Mouse (Mus musculus) liver, embryonic 13.5 days (tissue): Measurements from ENCODE around the gene Hes5. TPM values are rescaled to one million over a fixed set of nuclear protein-coding genes. Genes with fewer than 3 reads are reported as not detected.

Experiments
- ATAC-seq: fragments of 200-750 bp; cut with Nextera tagmentation; 2 replicates; pipeline ENCODE4 v1.8.0; 2017; ENCODE audit warnings: low read depth, mild to moderate bottlenecking, moderate number of reproducible peaks, moderate library complexity
- DNase-seq: peaks from one replicate; pipeline ENCODE4 v3.0.0; 2022
- H3K27ac ChIP-seq: fragments of 300-500 bp; sonication (generic); 2 replicates; pipeline ENCODE4 v1.5.1; 2015; ENCODE audit warnings: moderate library complexity, mild to moderate bottlenecking, inconsistent platforms
- H3K27me3 ChIP-seq: fragments of 300-500 bp; sonication (generic); 2 replicates; pipeline ENCODE4 v1.6.1; 2015; ENCODE audit warnings: mild to moderate bottlenecking, inconsistent platforms
- H3K36me3 ChIP-seq: fragments of 300-500 bp; sonication (generic); 2 replicates; pipeline ENCODE4 v1.6.1; 2015; ENCODE audit warnings: mild to moderate bottlenecking, inconsistent platforms
- H3K4me1 ChIP-seq: fragments of 300-500 bp; sonication (generic); replicated peaks from 2 replicates; pipeline ENCODE4 v1.6.1; 2015; ENCODE audit warnings: inconsistent platforms
- H3K4me2 ChIP-seq: fragments of 300-500 bp; sonication (generic); 2 replicates; pipeline ENCODE4 v1.6.1; 2015; ENCODE audit warnings: inconsistent platforms, mild to moderate bottlenecking, moderate library complexity
- H3K4me3 ChIP-seq: fragments of 300-500 bp; sonication (generic); replicated peaks from 2 replicates; pipeline ENCODE4 v1.5.1; 2015; ENCODE audit warnings: mild to moderate bottlenecking, inconsistent platforms
- H3K9ac ChIP-seq: fragments of 300-500 bp; sonication (generic); 2 replicates; pipeline ENCODE4 v1.6.1; 2015; ENCODE audit warnings: mild to moderate bottlenecking, inconsistent platforms
- H3K9me3 ChIP-seq: fragments of 300-500 bp; sonication (generic); replicated peaks from 2 replicates; pipeline ENCODE4 v1.6.1; 2016; ENCODE audit warnings: inconsistent platforms
- WGBS: fragments of 180-500 bp; shearing (Covaris S2); methylation state at CpG from one replicate; pipeline ENCODE4 v1.1.7; 2015; ENCODE audit not compliant: insufficient replicate concordance; 5-methylcytosine and 5-hydroxymethylcytosine counted together
- polyA plus RNA-seq: library from polyadenylated mRNA; unstranded; fragments of >200 nt; fragmentation: Nextera tagmentation; extraction: Ambion mirVana; gene quantifications from 2 replicates; pipeline ENCODE4 v1.2.1, GENCODE M21; 2015

Hes5 gene
- polyA plus RNA-seq, 1 experiment from 2014 or later, result 0.23 TPM

DNA sequence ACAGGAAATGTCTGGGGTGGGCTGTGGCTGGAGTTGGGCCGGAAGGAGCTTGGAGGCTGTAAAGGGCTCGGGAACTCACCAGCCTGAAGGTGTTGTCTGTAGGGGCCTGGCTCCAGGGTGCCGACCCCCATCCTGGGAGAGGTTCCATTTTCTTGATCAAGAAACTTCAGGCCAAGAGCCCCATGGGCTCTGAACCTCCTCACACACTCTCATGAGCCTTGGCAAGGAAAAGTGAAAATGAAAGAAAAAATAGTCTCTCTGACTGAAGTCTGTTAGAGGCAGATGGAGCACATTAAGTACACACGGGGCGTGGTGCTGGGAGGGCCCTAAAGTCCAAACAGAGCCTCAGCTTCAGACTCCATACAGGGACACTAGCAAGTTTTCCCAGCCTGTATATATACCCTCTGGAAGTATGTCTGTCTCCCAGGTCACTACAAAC is 32.8 kb upstream of the Hes5 start:
- no peaks in the 10 kb centered on the region for H3K27me3 ChIP-seq
- WGBS, result 3% methylated on average over 5 of the region's 5 CpGs
- peak overlapping the region; percentile 75 for H3K4me3 ChIP-seq
- peaks cover 78% of the 10 kb centered on the region for H3K4me1 ChIP-seq
- H3K36me3 ChIP-seq, result peaks cover 46% of the 10 kb centered on the region
- peak overlapping the region; percentile 99 for H3K27ac ChIP-seq
- H3K9me3 ChIP-seq, result no peaks in the 10 kb centered on the region
- H3K4me2 ChIP-seq, result peak overlapping the region; percentile 93
- H3K9ac ChIP-seq, result peak overlapping the region; percentile 97
- DNase-seq (peak; percentile 49), ATAC-seq (peak; percentile 71)

GRCm38 (mm10) chr4:154928395-154929087 is 32.2 kb upstream of the Hes5 start, which contains the start of gene Tnfrsf14:
Gene Tnfrsf14 (minus strand): TSS chr4:154928563.
- 9% methylated on average over 12 of the region's 12 CpGs for WGBS
- ATAC-seq (peak; percentile 88), DNase-seq (peak; percentile 79)
- peak within 1 kb of the TSS; percentile 93 for H3K4me2 ChIP-seq
- no peaks in the 10 kb centered on the region for H3K9me3 ChIP-seq
- H3K36me3 ChIP-seq, result peaks cover 40% of the 10 kb centered on the region
- H3K27ac ChIP-seq, result peak within 1 kb of the TSS; percentile 99
- peak within 1 kb of the TSS; percentile 75 for H3K4me3 ChIP-seq
- peaks cover 76% of the 10 kb centered on the region for H3K4me1 ChIP-seq
- H3K9ac ChIP-seq, result peak within 1 kb of the TSS; percentile 97
- H3K27me3 ChIP-seq, result no peaks in the 10 kb centered on the region

- DNase-seq, result peak; percentile 64
Measured at GRCm38 (mm10) chr4:154929088-154929660, 31.5 kb upstream of the Hes5 start.

GRCm38 (mm10) chr4:154933306-154933907 is 27.3 kb upstream of the Hes5 start:
- DNase-seq (no peak), ATAC-seq (no peak)
- no peak overlapping the region for H3K4me3 ChIP-seq
- no peaks in the 10 kb centered on the region for H3K36me3 ChIP-seq
- H3K9ac ChIP-seq, result peak overlapping the region; percentile 8; the same call in 1 of the 2 replicates
- no peaks in the 10 kb centered on the region for H3K9me3 ChIP-seq
- 67% methylated on average over 13 of the region's 13 CpGs for WGBS
- H3K27me3 ChIP-seq, result 0 out of 2 replicates have a peak, but pooled peaks cover 3% of the 10 kb centered on the region
- peaks cover 43% of the 10 kb centered on the region for H3K4me1 ChIP-seq
- no peak overlapping the region for H3K4me2 ChIP-seq
- peak overlapping the region; percentile 10; the same call in 1 of the 2 replicates for H3K27ac ChIP-seq

More at GRCm38 (mm10) chr4:154929088-154929660, 31.5 kb upstream of the Hes5 start:
- Histone ChIP-seq H3K4me2 (peak overlapping the region; percentile 93), H3K9ac (peak overlapping the region; percentile 97), H3K4me3 (peak overlapping the region; percentile 75), H3K27me3 (no peaks in the 10 kb centered on the region), H3K4me1 (peaks cover 73% of the 10 kb centered on the region), H3K27ac (peak overlapping the region; percentile 99), H3K36me3 (peaks cover 34% of the 10 kb centered on the region), H3K9me3 (no peaks in the 10 kb centered on the region)
- 24% methylated on average over 12 of the region's 12 CpGs for WGBS
- peak; percentile 81 for ATAC-seq

DNA sequence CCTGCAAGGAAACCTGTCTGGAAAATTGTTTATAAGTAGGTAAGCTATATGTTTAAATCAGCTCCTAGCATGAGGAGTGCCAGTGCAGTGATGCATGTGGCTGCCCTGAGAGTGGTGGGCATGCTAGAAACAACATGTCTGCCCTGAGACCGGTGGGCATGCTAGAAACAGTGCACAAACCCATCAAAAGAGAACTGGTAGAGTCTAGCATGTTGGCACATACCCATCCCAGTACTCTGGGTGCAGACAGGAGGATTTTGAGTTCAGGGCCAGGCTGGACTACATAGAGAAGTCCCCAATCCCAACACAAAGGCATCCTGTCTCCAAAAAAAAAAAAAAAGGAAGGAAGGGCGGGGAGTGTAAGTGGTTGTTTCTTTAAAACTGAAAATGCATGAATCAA is 25.9 kb upstream of the Hes5 start:
- H3K9me3 ChIP-seq, result no peaks in the 10 kb centered on the region
- peaks cover 29% of the 10 kb centered on the region for H3K4me1 ChIP-seq
- 0 out of 2 replicates have a peak, but pooled peaks cover 8% of the 10 kb centered on the region for H3K27me3 ChIP-seq
- no peak overlapping the region for H3K4me3 ChIP-seq
- ATAC-seq (no peak), DNase-seq (no peak)
- H3K36me3 ChIP-seq, result no peaks in the 10 kb centered on the region
- 78% methylated on average over 2 of the region's 2 CpGs for WGBS
- no peak overlapping the region for H3K4me2 ChIP-seq
- no peak overlapping the region for H3K9ac ChIP-seq
- no peak overlapping the region for H3K27ac ChIP-seq

DNA sequence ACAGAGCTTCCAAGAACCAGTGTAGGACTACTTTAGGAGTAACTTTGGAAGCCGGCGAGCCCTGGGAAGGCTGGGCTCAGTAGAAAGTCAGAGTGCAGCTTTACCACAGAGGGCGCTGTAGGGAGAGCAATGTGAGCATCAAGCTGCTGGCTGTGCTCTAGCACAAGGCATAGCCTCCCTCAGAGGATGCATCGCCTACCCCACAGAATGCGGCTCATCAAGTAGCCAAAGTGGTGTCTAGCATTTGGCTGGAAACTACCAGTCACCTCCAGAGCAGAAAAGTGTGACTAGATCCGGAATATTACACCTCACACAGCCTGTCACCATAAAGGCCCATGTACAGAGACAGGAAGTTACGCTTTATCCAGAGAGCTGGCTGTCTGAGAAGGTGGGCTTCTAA is 24.9 kb upstream of the Hes5 start:
- ATAC-seq, result peak; percentile 37; the same call in 1 of the 2 replicates

DNA sequence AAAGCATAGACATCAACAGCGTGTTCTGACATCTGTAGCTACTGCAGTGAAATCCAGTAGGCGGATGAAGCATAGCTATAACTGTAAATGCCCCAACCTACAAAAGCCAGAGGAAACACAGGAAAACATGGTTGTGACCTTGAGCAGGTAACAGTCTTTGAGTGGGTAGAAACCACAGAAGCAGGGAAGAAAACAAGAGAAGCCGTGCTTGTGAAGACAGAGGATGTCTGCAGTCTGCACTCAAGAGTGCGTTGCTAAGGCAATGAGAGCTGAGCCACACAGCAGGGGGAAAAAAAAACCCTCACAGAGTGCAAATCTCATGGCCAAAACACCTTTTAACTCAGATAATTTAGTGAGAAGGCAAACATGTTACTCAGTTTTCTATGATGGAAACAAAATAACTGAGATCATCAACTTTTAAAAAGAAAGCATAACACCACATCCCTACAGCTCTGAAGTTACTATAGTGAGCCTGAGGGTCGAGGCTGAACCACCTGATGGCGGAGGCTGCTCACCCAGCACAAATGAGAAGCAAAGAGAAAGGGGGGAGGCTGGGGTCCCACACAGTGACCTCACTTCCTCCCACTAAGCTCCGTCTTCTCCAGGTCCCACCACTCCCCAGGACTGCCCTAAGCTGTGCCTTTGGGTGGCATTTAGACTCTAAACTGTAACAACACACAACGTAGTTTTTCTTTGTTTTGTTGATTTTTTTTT is 24.0 kb upstream of the Hes5 start:
- DNase-seq, result no peak
- Histone ChIP-seq H3K36me3 (no peaks in the 10 kb centered on the region), H3K9ac (no peak overlapping the region), H3K27ac (no peak overlapping the region), H3K4me2 (no peak overlapping the region), H3K27me3 (peaks cover 20% of the 10 kb centered on the region), H3K9me3 (no peaks in the 10 kb centered on the region), H3K4me3 (no peak overlapping the region), H3K4me1 (peaks cover 21% of the 10 kb centered on the region)
- 63% methylated on average over 8 of the region's 8 CpGs for WGBS
- ATAC-seq, result no peak

More for the DNA sequence above, 24.9 kb upstream of the Hes5 start:
- Histone ChIP-seq H3K4me3 (no peak overlapping the region), H3K9ac (no peak overlapping the region), H3K36me3 (no peaks in the 10 kb centered on the region), H3K9me3 (no peaks in the 10 kb centered on the region), H3K4me1 (peaks cover 21% of the 10 kb centered on the region), H3K4me2 (no peak overlapping the region), H3K27ac (peak overlapping the region; percentile 16; the same call in 1 of the 2 replicates), H3K27me3 (peaks cover 15% of the 10 kb centered on the region; the same call in 1 of the 2 replicates)
- whole genome bisulfite sequencing, result 82% methylated on average over 7 of the region's 7 CpGs
- DNase-seq, result no peak

DNA sequence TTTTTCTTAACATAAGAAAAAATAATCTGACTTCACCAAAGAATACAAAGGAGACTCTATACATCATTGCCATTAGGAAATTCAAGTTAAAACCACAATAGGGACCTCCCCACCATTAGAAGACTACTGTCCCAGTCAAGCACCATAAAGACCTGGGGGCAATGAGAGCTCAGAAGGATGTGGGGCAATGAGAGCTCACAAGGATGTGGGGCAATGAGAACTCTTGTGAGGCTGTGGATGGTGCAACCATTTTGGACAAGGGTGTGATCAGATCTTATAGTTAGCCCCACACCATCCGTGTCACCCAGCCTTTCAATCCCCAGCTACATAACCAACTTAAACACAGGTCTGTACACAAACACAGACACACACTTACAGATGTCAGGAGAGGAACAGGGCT is 23.0 kb upstream of the Hes5 start:
- no peak overlapping the region for H3K27ac ChIP-seq
- no peak overlapping the region for H3K4me2 ChIP-seq
- DNase-seq (no peak), ATAC-seq (no peak)
- 55% methylated on average over 1 of the region's 1 CpGs for WGBS
- peaks cover 23% of the 10 kb centered on the region for H3K27me3 ChIP-seq
- H3K36me3 ChIP-seq, result no peaks in the 10 kb centered on the region
- no peaks in the 10 kb centered on the region for H3K9me3 ChIP-seq
- H3K4me3 ChIP-seq, result no peak overlapping the region
- peaks cover 16% of the 10 kb centered on the region for H3K4me1 ChIP-seq
- no peak overlapping the region for H3K9ac ChIP-seq

GRCm38 (mm10) chr4:154940156-154940555 is 20.6 kb upstream of the Hes5 start:
- Histone ChIP-seq H3K27ac (no peak overlapping the region), H3K9me3 (no peaks in the 10 kb centered on the region), H3K4me2 (no peak overlapping the region), H3K9ac (no peak overlapping the region), H3K27me3 (peaks cover 25% of the 10 kb centered on the region), H3K4me3 (no peak overlapping the region), H3K36me3 (no peaks in the 10 kb centered on the region), H3K4me1 (peaks cover 16% of the 10 kb centered on the region)
- ATAC-seq (no peak), DNase-seq (no peak)
- WGBS, result 79% methylated on average over 2 of the region's 2 CpGs

GRCm38 (mm10) chr4:154941831-154942230 is 18.9 kb upstream of the Hes5 start:
- ATAC-seq, result no peak
- H3K27me3 ChIP-seq, result peaks cover 38% of the 10 kb centered on the region

More at GRCm38 (mm10) chr4:154941831-154942230, 18.9 kb upstream of the Hes5 start:
- 74% methylated on average over 5 of the region's 5 CpGs for WGBS
- Histone ChIP-seq H3K4me1 (peaks cover 18% of the 10 kb centered on the region), H3K27ac (no peak overlapping the region), H3K36me3 (no peaks in the 10 kb centered on the region), H3K4me3 (no peak overlapping the region), H3K4me2 (no peak overlapping the region), H3K9me3 (no peaks in the 10 kb centered on the region), H3K9ac (no peak overlapping the region)
- DNase-seq, result no peak
